Mouse (Mus musculus) gastrocnemius, adult 8-10 months (tissue): ENCODE measurements around the gene C1ql1. TPM values are rescaled to one million over a fixed set of nuclear protein-coding genes. Genes with fewer than 3 reads are reported as not detected.
A peak's percentile ranks its signal among the peaks of the same experiment; 100 is the strongest.

Source experiments
- DNase-seq, 2 experiments: peaks; one replicate each; pipeline ENCODE4 v3.0.0; 2022; ENCODE audit warnings: low spot score in 2 of 2
- total RNA-seq, 4 experiments: library from RNA; stranded (reverse); gene quantifications; 2 replicates each; pipeline ENCODE4 v1.2.4; 2022

C1ql1 gene
- total RNA-seq, 4 experiments from 2014 or later = not detected

GRCm38 (mm10) chr11:102958870-102959269 is 12.4 kb upstream of the C1ql1 start:
- DNase-seq = no peak

- DNase-seq = no peak
Observed at GRCm38 (mm10) chr11:102958431-102958830, 11.9 kb upstream of the C1ql1 start.

- DNase-seq = no peak
Observed at GRCm38 (mm10) chr11:102957692-102958091, 11.2 kb upstream of the C1ql1 start.

GRCm38 (mm10) chr11:102956962-102957614 is 10.6 kb upstream of the C1ql1 start:
- peak in 1 of 2 experiments; percentile 34 for DNase-seq

GRCm38 (mm10) chr11:102952922-102953321 is 6.4 kb upstream of the C1ql1 start:
- no peak for DNase-seq

GRCm38 (mm10) chr11:102948043-102948961 is 1.8 kb upstream of the C1ql1 start:
- DNase-seq = peak in 1 of 2 experiments; percentile 14

- no peak for DNase-seq
Observed at GRCm38 (mm10) chr11:102946992-102947343, 480 bp upstream of the C1ql1 start.

- DNase-seq = no peak
Observed at GRCm38 (mm10) chr11:102945306-102946264, 903 bp downstream of the C1ql1 start.

- no peak for DNase-seq
Observed at GRCm38 (mm10) chr11:102941236-102941635, 5.3 kb downstream of the C1ql1 start.

- no peak for DNase-seq
Observed at GRCm38 (mm10) chr11:102939024-102939675, 7.3 kb downstream of the C1ql1 start.

- DNase-seq = no peak
Observed at GRCm38 (mm10) chr11:102937529-102938182, 8.8 kb downstream of the C1ql1 start.

- no peak for DNase-seq
Observed at GRCm38 (mm10) chr11:102936272-102936671, 10.2 kb downstream of the C1ql1 start.

- no peak for DNase-seq
Observed at GRCm38 (mm10) chr11:102930672-102931071, 15.8 kb downstream of the C1ql1 start.

- DNase-seq = no peak
Observed at GRCm38 (mm10) chr11:102925351-102925717, 21.2 kb downstream of the C1ql1 start.

GRCm38 (mm10) chr11:102924557-102925350 is 21.7 kb downstream of the C1ql1 start, which contains the start of gene Kif18b:
Gene Kif18b (minus strand): TSS chr11:102925124.
- peak; percentile 85 to 91 for DNase-seq

GRCm38 (mm10) chr11:102921491-102921890 is 25.0 kb downstream of the C1ql1 start:
- no peak for DNase-seq

- no peak for DNase-seq
Observed at GRCm38 (mm10) chr11:102918077-102918476, 28.4 kb downstream of the C1ql1 start.

- no peak for DNase-seq
Observed at GRCm38 (mm10) chr11:102915380-102915779, 31.1 kb downstream of the C1ql1 start.

- no peak for DNase-seq
Observed at GRCm38 (mm10) chr11:102911376-102911775, 35.1 kb downstream of the C1ql1 start.
